1 mouse cellular context compared by ENCODE assay signal in the genomic region with DNA sequence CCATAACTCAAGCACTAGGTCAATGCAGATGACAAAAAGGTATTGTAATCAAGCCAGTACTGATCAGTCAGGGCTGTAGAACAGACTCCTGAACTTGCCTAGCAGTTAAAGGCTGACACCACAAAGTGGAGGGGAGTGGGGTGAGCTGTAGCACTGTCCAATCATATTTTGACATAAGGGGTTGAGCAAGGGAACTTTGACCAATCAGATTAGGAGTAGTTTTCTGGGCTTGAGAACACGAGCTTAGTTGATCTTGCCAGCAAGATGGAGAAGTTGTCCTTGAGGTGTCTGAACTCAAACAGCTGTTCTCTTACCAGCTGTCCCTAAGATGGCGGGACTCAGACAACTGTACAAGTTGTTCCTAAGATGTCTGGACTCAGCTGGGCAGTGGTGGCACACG.
TF ChIP-seq lines count a peak whose summit lies in the region.

No protein-coding gene starts in this region.

TF ChIP-seq in CH12.LX, 34 proteins besides CTCF, POLR2A, EP300 and RAD21 (continued from another document):
- TF ChIP-seq GABPA (IDR thresholded peaks at IDR 0.05; ENCODE audit: insufficient replicate concordance, low read depth, low read length) (no peak), ELF1 (IDR thresholded peaks at IDR 0.05; ENCODE audit: low read depth, low read length) (no peak)
TF ChIP-seq in CH12.LX: peak in this region for 0.
